Mouse (Mus musculus): Measurements from ENCODE around the gene Olfr1309.
"Not testable (repeated sequence)": the region's sequence is repeated elsewhere in the genome, so short reads cannot be mapped to it uniquely, and the experiment has no call there.

Gene Olfr1309

DNA sequence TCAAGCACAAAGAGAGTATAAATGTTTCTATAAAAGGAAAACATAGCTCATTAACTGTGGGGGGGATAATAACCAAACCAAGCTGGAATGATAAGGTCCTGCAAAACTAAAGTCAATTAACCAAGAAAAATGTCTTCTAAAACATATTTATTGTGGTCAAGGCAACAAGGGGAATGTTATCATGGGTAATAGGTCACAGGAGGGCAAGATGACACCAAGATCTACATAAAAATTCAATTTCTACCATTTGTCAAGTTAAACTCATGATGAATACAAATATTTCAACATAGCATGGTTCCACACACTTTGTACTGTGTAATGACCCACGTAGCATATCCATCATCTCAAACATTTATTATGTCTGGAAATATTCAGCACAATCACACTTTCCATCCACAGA lies at the start of gene Olfr1309:
TSS of gene Olfr1309 (minus strand) at position 101 of the 400 bp plus-strand sequence.
- no peak for DNase-seq (ENCODE audit: low spot score)

DNA sequence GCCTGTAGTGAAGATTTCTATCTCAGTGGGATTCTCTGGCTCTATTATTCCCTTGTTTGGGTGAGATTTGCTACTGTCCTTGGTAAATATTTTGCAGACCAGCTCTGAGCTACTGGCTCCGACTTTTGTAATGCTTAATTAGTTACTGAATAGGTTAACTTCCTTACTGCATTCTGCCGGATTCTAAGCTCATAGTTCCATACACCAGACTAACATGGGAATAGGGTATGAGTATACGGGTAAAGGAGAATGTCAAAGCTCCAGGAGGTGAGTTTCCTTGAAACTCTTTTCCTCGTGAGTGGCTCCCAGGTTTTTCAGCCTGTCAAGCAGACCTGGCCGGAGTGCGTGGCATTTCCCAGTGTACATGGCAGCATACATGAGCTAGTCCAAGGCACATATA lies 36.9 kb upstream of the Olfr1309 start:
- DNase-seq (ENCODE audit: low spot score): not testable (repeated sequence)

DNA sequence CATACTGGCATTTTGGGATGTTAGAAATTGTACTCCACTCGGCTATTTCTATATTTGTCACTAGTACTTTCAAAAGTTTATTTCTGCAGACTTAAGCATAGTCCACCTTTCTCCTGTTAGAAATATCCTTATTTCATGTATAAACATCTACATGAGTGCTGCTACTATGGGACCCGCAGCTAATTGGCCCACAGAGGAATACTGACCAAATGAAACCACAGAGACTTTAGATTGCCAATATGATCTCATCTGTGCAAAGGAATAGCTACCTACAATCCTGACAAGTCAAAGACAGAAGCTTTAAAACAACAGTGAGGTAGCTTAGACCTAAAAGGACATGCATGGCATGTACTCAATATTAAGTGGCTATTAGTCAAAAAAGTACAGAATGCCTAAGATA lies 34.2 kb upstream of the Olfr1309 start, which contains the start of gene Olfr1311:
TSS of gene Olfr1311 (minus strand) at position 101 of the 400 bp plus-strand sequence.
- no peak for DNase-seq (ENCODE audit: low spot score)

DNA sequence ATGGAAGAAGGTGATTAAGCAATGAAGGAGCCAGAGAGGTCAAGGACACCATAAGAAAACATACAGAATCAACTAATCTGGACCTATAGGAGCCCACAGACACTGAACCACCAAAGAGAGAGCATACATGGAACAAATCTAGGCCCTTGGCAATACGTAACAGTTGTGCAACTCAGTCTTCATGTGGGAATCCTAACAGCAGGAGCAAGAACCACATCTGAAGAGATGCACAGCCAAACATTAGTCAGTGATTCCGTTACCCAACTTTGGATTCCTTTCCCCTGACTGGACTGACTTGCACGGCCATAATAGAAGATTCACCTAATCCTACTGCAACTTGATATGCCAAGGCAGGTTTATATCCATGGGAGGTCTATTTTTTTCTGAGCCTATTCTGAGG lies 24.8 kb upstream of the Olfr1309 start:
- no peak for DNase-seq (ENCODE audit: low spot score)

DNA sequence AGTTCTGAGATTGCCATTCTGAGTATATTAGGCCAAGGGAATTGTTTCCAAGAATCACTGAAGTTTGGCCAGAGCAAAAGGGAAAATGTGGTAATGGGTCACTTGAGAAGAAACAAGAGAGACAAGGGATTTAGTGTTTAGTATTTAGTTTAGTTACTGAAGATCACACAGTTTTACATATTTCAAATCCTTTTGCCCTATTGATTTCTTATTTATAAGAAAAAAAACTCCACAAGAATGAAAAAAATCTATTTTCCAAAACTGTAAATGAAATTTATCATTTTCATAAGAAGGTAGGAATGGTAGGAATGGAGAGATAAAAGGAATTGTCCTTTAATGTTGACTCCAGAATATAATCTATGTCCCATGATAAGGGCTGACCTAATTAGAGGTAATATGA lies 22.5 kb upstream of the Olfr1309 start, which contains the start of gene Olfr1310:
TSS of gene Olfr1310 (minus strand) at position 101 of the 400 bp plus-strand sequence.
- DNase-seq (ENCODE audit: low spot score): no peak

DNA sequence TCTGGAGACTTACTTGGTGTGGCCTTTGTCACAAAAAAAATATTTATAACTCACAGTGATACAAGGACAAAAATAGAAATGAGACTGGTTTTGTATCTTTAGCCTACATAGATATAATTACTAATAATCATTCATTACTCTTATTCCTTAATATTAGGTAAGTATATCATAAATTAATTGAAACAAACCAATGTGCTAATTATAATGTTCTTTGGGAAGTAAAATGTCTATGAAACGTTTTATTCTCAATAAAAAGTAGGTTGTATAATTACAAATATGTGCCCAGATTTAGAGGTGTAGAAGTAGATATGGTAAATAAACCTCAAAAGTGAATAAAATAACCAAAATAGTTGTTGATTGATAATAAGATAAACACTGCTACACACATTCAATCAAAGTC lies 25.2 kb downstream of the Olfr1309 start, which contains the start of gene Olfr1308:
TSS of gene Olfr1308 (minus strand) at position 101 of the 400 bp plus-strand sequence.
- DNase-seq (ENCODE audit: low spot score): no peak

DNA sequence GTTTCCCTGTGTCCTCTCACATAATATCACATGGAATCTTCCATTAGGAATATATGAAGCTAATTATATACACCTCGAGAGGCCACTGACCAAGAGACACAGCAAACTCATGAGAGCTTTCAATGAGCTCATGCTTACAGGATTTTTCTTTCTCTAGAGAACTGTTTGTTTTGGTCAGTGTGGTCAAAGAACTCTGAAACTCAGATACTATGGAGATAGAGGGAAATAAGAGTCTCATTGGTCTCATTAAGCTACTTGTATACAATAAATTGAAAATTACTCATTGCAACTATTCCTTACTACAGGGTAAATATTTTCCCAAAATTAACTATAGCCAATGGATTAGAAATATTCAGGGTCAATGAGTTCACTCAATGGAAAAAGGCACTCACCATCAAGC lies 40.7 kb downstream of the Olfr1309 start, which contains the start of gene Olfr1307:
TSS of gene Olfr1307 (minus strand) at position 101 of the 400 bp plus-strand sequence.
- DNase-seq (ENCODE audit: low spot score): no peak

Measured in T-cell, adult 2 months (primary cell).